Mouse (Mus musculus): ENCODE data around the gene Art4. TPM values are rescaled to one million over a fixed set of nuclear protein-coding genes. Genes with fewer than 3 reads are reported as not detected.
"Not testable (repeated sequence)": the region's sequence is repeated elsewhere in the genome, so short reads cannot be mapped to it uniquely, and the experiment has no call there.

The Art4 gene
- total and polyA plus RNA-seq, 3 experiments: 1.7 to 30.5 (median 27.8) TPM

GRCm38 (mm10) chr6:136889554-136889953 is 32.0 kb upstream of the Art4 start:
- peaks cover 8% of the 10 kb centered on the region for H3K27me3 ChIP-seq (ENCODE audit: insufficient read depth, low read length)
- H3K4me3 ChIP-seq (ENCODE audit: low read depth, low read length): no peak overlapping the region
- ATAC-seq (ENCODE audit: extremely low read depth, insufficient number of reproducible peaks, low FRiP score, poor library complexity, severe bottlenecking): no peak
- no peaks in the 10 kb centered on the region for H3K36me3 ChIP-seq (replicated peaks)
- DNase-seq (ENCODE audit: low spot score): no peak
- no peaks in the 10 kb centered on the region for H3K4me1 ChIP-seq (ENCODE audit: insufficient read depth, low read depth, low read length)
- TF ChIP-seq CTCF (IDR thresholded peaks at IDR 0.05; ENCODE audit: low read depth, low read length) (no peak), POLR2AphosphoS5 (IDR thresholded peaks at IDR 0.05; ENCODE audit: insufficient replicate concordance, low read depth, low read length) (no peak), GATA2 (IDR thresholded peaks at IDR 0.05; ENCODE audit: borderline replicate concordance, low read depth, low read length) (no peak), GATA1 (IDR thresholded peaks at IDR 0.05; ENCODE audit: borderline replicate concordance, low read length) (no peak), TAL1 (conservative IDR thresholded peaks at IDR 0.05; ENCODE audit: low read depth, low read length) (no peak)
- no peaks in the 10 kb centered on the region for H3K9me3 ChIP-seq (replicated peaks)

- Histone ChIP-seq H3K4me1 (ENCODE audit: insufficient read depth, low read depth, low read length) (no peaks in the 10 kb centered on the region), H3K27me3 (ENCODE audit: insufficient read depth, low read length) (peaks cover 8% of the 10 kb centered on the region), H3K9me3 (replicated peaks) (no peaks in the 10 kb centered on the region), H3K36me3 (replicated peaks) (no peaks in the 10 kb centered on the region), H3K4me3 (ENCODE audit: low read depth, low read length) (no peak overlapping the region)
- TF ChIP-seq POLR2AphosphoS5 (IDR thresholded peaks at IDR 0.05; ENCODE audit: insufficient replicate concordance, low read depth, low read length) (no peak), TAL1 (conservative IDR thresholded peaks at IDR 0.05; ENCODE audit: low read depth, low read length) (no peak), GATA1 (IDR thresholded peaks at IDR 0.05; ENCODE audit: borderline replicate concordance, low read length) (no peak), GATA2 (IDR thresholded peaks at IDR 0.05; ENCODE audit: borderline replicate concordance, low read depth, low read length) (no peak), CTCF (IDR thresholded peaks at IDR 0.05; ENCODE audit: low read depth, low read length) (no peak)
- DNase-seq (ENCODE audit: low spot score) (no peak), ATAC-seq (ENCODE audit: extremely low read depth, insufficient number of reproducible peaks, low FRiP score, poor library complexity, severe bottlenecking) (no peak)
These were observed 31.5 kb upstream of the Art4 start for GRCm38 (mm10) chr6:136889067-136889466.

GRCm38 (mm10) chr6:136887854-136888253 is 30.3 kb upstream of the Art4 start:
- Histone ChIP-seq H3K4me3 (ENCODE audit: low read depth, low read length) (no peak overlapping the region), H3K27me3 (ENCODE audit: insufficient read depth, low read length) (peaks cover 8% of the 10 kb centered on the region), H3K36me3 (replicated peaks) (no peaks in the 10 kb centered on the region), H3K4me1 (ENCODE audit: insufficient read depth, low read depth, low read length) (no peaks in the 10 kb centered on the region), H3K9me3 (replicated peaks) (no peaks in the 10 kb centered on the region)
- no peak for DNase-seq (ENCODE audit: low spot score)
- no peak for TF ChIP-seq TAL1 (conservative IDR thresholded peaks at IDR 0.05; ENCODE audit: low read depth, low read length)
- no peak for TF ChIP-seq GATA1 (IDR thresholded peaks at IDR 0.05; ENCODE audit: borderline replicate concordance, low read length)
- no peak for TF ChIP-seq POLR2AphosphoS5 (IDR thresholded peaks at IDR 0.05; ENCODE audit: insufficient replicate concordance, low read depth, low read length)
- no peak for TF ChIP-seq GATA2 (IDR thresholded peaks at IDR 0.05; ENCODE audit: borderline replicate concordance, low read depth, low read length)
- ATAC-seq (ENCODE audit: extremely low read depth, insufficient number of reproducible peaks, low FRiP score, poor library complexity, severe bottlenecking): no peak

GRCm38 (mm10) chr6:136884766-136885165 is 27.2 kb upstream of the Art4 start:
- ATAC-seq (ENCODE audit: extremely low read depth, insufficient number of reproducible peaks, low FRiP score, poor library complexity, severe bottlenecking); H3K36me3 ChIP-seq (replicated peaks); H3K4me1 ChIP-seq (ENCODE audit: insufficient read depth, low read depth, low read length); DNase-seq (ENCODE audit: low spot score); H3K9me3 ChIP-seq (replicated peaks); H3K4me3 ChIP-seq (ENCODE audit: low read depth, low read length): not testable (repeated sequence)
- peaks cover 14% of the 10 kb centered on the region for H3K27me3 ChIP-seq (ENCODE audit: insufficient read depth, low read length)

GRCm38 (mm10) chr6:136883961-136884360 is 26.4 kb upstream of the Art4 start:
- ATAC-seq (ENCODE audit: extremely low read depth, insufficient number of reproducible peaks, low FRiP score, poor library complexity, severe bottlenecking): no peak

GRCm38 (mm10) chr6:136883431-136883915 is 25.9 kb upstream of the Art4 start:
- TF ChIP-seq POLR2AphosphoS5 (IDR thresholded peaks at IDR 0.05; ENCODE audit: insufficient replicate concordance, low read depth, low read length) (no peak), CTCF (IDR thresholded peaks at IDR 0.05; ENCODE audit: low read depth, low read length) (no peak), GATA2 (IDR thresholded peaks at IDR 0.05; ENCODE audit: borderline replicate concordance, low read depth, low read length) (no peak), TAL1 (conservative IDR thresholded peaks at IDR 0.05; ENCODE audit: low read depth, low read length) (no peak), GATA1 (IDR thresholded peaks at IDR 0.05; ENCODE audit: borderline replicate concordance, low read length) (no peak)
- no peaks in the 10 kb centered on the region for H3K9me3 ChIP-seq (replicated peaks)
- H3K27me3 ChIP-seq (ENCODE audit: insufficient read depth, low read length): peaks cover 14% of the 10 kb centered on the region
- ATAC-seq (ENCODE audit: extremely low read depth, insufficient number of reproducible peaks, low FRiP score, poor library complexity, severe bottlenecking): no peak
- H3K4me1 ChIP-seq (ENCODE audit: insufficient read depth, low read depth, low read length): no peaks in the 10 kb centered on the region
- DNase-seq (ENCODE audit: low spot score): no peak
- H3K36me3 ChIP-seq (replicated peaks): no peaks in the 10 kb centered on the region
- no peak overlapping the region for H3K4me3 ChIP-seq (ENCODE audit: low read depth, low read length)

More at GRCm38 (mm10) chr6:136883961-136884360, 26.4 kb upstream of the Art4 start:
- Histone ChIP-seq H3K27me3 (ENCODE audit: insufficient read depth, low read length) (peaks cover 14% of the 10 kb centered on the region), H3K4me1 (ENCODE audit: insufficient read depth, low read depth, low read length) (no peaks in the 10 kb centered on the region), H3K36me3 (replicated peaks) (no peaks in the 10 kb centered on the region), H3K9me3 (replicated peaks) (no peaks in the 10 kb centered on the region), H3K4me3 (ENCODE audit: low read depth, low read length) (no peak overlapping the region)
- TF ChIP-seq GATA1 (IDR thresholded peaks at IDR 0.05; ENCODE audit: borderline replicate concordance, low read length) (no peak), POLR2AphosphoS5 (IDR thresholded peaks at IDR 0.05; ENCODE audit: insufficient replicate concordance, low read depth, low read length) (no peak), TAL1 (conservative IDR thresholded peaks at IDR 0.05; ENCODE audit: low read depth, low read length) (no peak), CTCF (IDR thresholded peaks at IDR 0.05; ENCODE audit: low read depth, low read length) (no peak), GATA2 (IDR thresholded peaks at IDR 0.05; ENCODE audit: borderline replicate concordance, low read depth, low read length) (no peak)
- no peak for DNase-seq (ENCODE audit: low spot score)

- TF ChIP-seq CTCF (IDR thresholded peaks at IDR 0.05; ENCODE audit: low read depth, low read length) (no peak), TAL1 (conservative IDR thresholded peaks at IDR 0.05; ENCODE audit: low read depth, low read length) (no peak), GATA1 (IDR thresholded peaks at IDR 0.05; ENCODE audit: borderline replicate concordance, low read length) (no peak), POLR2AphosphoS5 (IDR thresholded peaks at IDR 0.05; ENCODE audit: insufficient replicate concordance, low read depth, low read length) (no peak), GATA2 (IDR thresholded peaks at IDR 0.05; ENCODE audit: borderline replicate concordance, low read depth, low read length) (no peak)
- Histone ChIP-seq H3K36me3 (replicated peaks) (no peaks in the 10 kb centered on the region), H3K4me3 (ENCODE audit: low read depth, low read length) (no peak overlapping the region), H3K9me3 (replicated peaks) (no peaks in the 10 kb centered on the region), H3K27me3 (ENCODE audit: insufficient read depth, low read length) (peaks cover 11% of the 10 kb centered on the region), H3K4me1 (ENCODE audit: insufficient read depth, low read depth, low read length) (no peaks in the 10 kb centered on the region)
- DNase-seq (ENCODE audit: low spot score): no peak
- no peak for ATAC-seq (ENCODE audit: extremely low read depth, insufficient number of reproducible peaks, low FRiP score, poor library complexity, severe bottlenecking)
These were observed 24.1 kb upstream of the Art4 start for GRCm38 (mm10) chr6:136881678-136882077.

Measured in G1E (cell line).